Mouse (Mus musculus) embryonic fibroblast, embryonic 13.5 days (primary cell): ENCODE results near the gene Lrrc72.

Experiments
- CTCF ChIP-seq: IDR thresholded peaks from 2 replicates; pipeline ENCODE4 v1.5.1; 2011; ENCODE audit warnings: mild to moderate bottlenecking, control low read depth, low read length, moderate library complexity, borderline replicate concordance; ENCODE audit not compliant: insufficient read depth
- POLR2A ChIP-seq: IDR thresholded peaks from 2 replicates; pipeline ENCODE4 v1.6.1; 2011; ENCODE audit warnings: low read depth, mild to moderate bottlenecking, control low read depth, low read length, moderate library complexity

DNA sequence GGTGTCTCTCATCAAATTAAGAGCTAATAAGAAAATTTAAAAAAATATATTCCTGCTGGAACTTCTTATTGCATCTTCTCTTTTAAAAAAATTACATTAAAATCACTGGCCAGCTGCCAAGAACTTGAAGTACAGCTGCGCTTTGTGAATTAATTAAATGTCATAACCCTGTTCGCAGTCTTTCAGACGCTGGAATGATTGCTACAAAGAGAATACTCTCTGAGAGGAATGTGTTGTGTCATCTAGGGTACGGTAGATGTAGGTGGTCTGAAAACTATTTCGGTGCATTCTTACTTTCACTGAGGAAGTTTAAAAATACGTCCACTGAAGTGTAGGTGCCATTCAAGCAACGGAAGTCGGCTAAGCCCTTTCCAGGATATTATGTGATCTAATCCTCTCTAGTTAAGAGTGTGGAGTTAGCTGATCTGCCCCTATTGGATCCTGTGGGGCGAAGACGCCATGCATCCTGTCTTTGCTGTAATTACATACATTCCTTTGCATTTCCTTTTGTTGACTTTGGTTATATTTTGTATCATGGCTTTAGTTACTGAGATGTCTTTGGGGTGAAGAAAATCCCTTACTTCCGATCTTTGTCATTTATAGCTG lies 9.0 kb upstream of the Lrrc72 start:
- no peak for TF ChIP-seq POLR2A
- TF ChIP-seq CTCF = no peak
